Mouse (Mus musculus): ENCODE measurements around the gene Dok5. TPM values are rescaled to one million over a fixed set of nuclear protein-coding genes. Genes with fewer than 3 reads are reported as not detected.

Dok5 gene
- polyA plus RNA-seq (2012; rRNA removed; ENCODE audit: low replicate concordance), result 0.22 and 0.52 TPM in 2 replicates

GRCm38 (mm10) chr2:170731632-170732561 lies at the start of gene Dok5:
Gene Dok5 (plus strand): TSS chr2:170731807.

Other genes starting within 250 kb of the Dok5 start
- gene Pfdn4, start 235.4 kb upstream of the Dok5 start, polyA plus RNA-seq (2012; rRNA removed; ENCODE audit: low replicate concordance), result 2.4 and 2.6 TPM in 2 replicates
- not detected in 2 replicates for gene Cyp24a1, start 234.7 kb upstream of the Dok5 start, polyA plus RNA-seq (2012; rRNA removed; ENCODE audit: low replicate concordance)
- not detected in 2 replicates for gene 4930470P17Rik, start 129.8 kb upstream of the Dok5 start, polyA plus RNA-seq (2012; rRNA removed; ENCODE audit: low replicate concordance)